Mouse (Mus musculus) kidney, adult 2 months (tissue): Measurements from ENCODE around the gene Baz2a. TPM values are rescaled to one million over a fixed set of nuclear protein-coding genes. Genes with fewer than 3 reads are reported as not detected.

Experiments used
- DNase-seq: peaks from one replicate; pipeline ENCODE4 v3.0.0; 2021
- H3K27ac ChIP-seq: fragments of 200-500 bp; 2 replicates; pipeline ENCODE4 v1.5.1; 2012; ENCODE audit warnings: low read depth, low read length, control low read depth, inconsistent platforms; ENCODE audit not compliant: insufficient read depth
- H3K27me3 ChIP-seq: fragments of 200-500 bp; replicated peaks from 2 replicates; pipeline ENCODE4 v1.6.1; 2012; ENCODE audit warnings: mild to moderate bottlenecking, moderate library complexity, low read length, inconsistent platforms; ENCODE audit not compliant: control insufficient read depth, insufficient read depth
- H3K36me3 ChIP-seq: fragments of 200-500 bp; 2 replicates; pipeline ENCODE4 v1.6.1; 2012; ENCODE audit warnings: mild to moderate bottlenecking, moderate library complexity, low read length, inconsistent platforms; ENCODE audit not compliant: control insufficient read depth, insufficient read depth
- H3K4me1 ChIP-seq: fragments of 200-500 bp; 2 replicates; pipeline ENCODE4 v1.6.1; 2011; ENCODE audit warnings: low read length; ENCODE audit not compliant: control insufficient read depth, insufficient read depth
- H3K4me3 ChIP-seq: fragments of 200-500 bp; 2 replicates; pipeline ENCODE4 v1.5.1; 2011; ENCODE audit warnings: mild to moderate bottlenecking, low read depth, low read length, control low read depth; ENCODE audit not compliant: insufficient read depth
- CTCF ChIP-seq: fragments of 200-500 bp; conservative IDR thresholded peaks from 2 replicates; pipeline ENCODE4 v1.5.1; 2011; ENCODE audit warnings: low read depth, mild to moderate bottlenecking, control low read depth, low read length, moderate library complexity, mixed read lengths; ENCODE audit not compliant: insufficient read depth, insufficient read length
- POLR2A ChIP-seq: fragments of 200-500 bp; IDR thresholded peaks from one replicate; pipeline ENCODE4 v1.6.1; 2011; ENCODE audit warnings: low read depth, low read length, control low read depth
- WGBS: fragments of 180-500 bp; shearing (Covaris S2); methylation state at CpG from one replicate; pipeline ENCODE4 v1.1.7; 2018; 5-methylcytosine and 5-hydroxymethylcytosine counted together
- polyA plus RNA-seq: library from polyadenylated mRNA; depleted of rRNA; stranded (reverse); fragments of >200 nt; gene quantifications from 2 replicates; pipeline ENCODE4 v1.2.3, GENCODE M21; 2012

Baz2a gene
- polyA plus RNA-seq, 1 experiment: 21.6 TPM

GRCm38 (mm10) chr10:128125951-128126350, 34.6 kb downstream of the Baz2a start:
- no peak overlapping the region for H3K4me3 ChIP-seq
- peaks cover 6% of the 10 kb centered on the region for H3K36me3 ChIP-seq
- no peak for TF ChIP-seq POLR2A
- no peaks in the 10 kb centered on the region for H3K27me3 ChIP-seq
- WGBS: 89% methylated on average over 14 of the region's 14 CpGs
- no peaks in the 10 kb centered on the region for H3K4me1 ChIP-seq
- DNase-seq: no peak
- H3K27ac ChIP-seq: no peak overlapping the region

- no peak overlapping the region for H3K4me3 ChIP-seq
- no peak for TF ChIP-seq CTCF
- TF ChIP-seq POLR2A: no peak
- WGBS: 78% methylated on average over 5 of the region's 5 CpGs
- H3K27ac ChIP-seq: no peak overlapping the region
- peaks cover 5% of the 10 kb centered on the region for H3K36me3 ChIP-seq
- no peak for DNase-seq
- no peaks in the 10 kb centered on the region for H3K27me3 ChIP-seq
- H3K4me1 ChIP-seq: no peaks in the 10 kb centered on the region
Observed at GRCm38 (mm10) chr10:128127497-128127896, 36.1 kb downstream of the Baz2a start.

GRCm38 (mm10) chr10:128128143-128128542, 36.8 kb downstream of the Baz2a start:
- no peaks in the 10 kb centered on the region for H3K4me1 ChIP-seq
- no peak overlapping the region for H3K27ac ChIP-seq
- no peaks in the 10 kb centered on the region for H3K27me3 ChIP-seq
- H3K36me3 ChIP-seq: peaks cover 3% of the 10 kb centered on the region
- TF ChIP-seq POLR2A (no peak), CTCF (no peak)
- DNase-seq: no peak
- WGBS: 78% methylated on average over 8 of the region's 8 CpGs
- no peak overlapping the region for H3K4me3 ChIP-seq

GRCm38 (mm10) chr10:128131297-128131696, 39.9 kb downstream of the Baz2a start:
- Histone ChIP-seq H3K36me3 (no peaks in the 10 kb centered on the region; the same call in 1 of the 2 replicates), H3K4me1 (no peaks in the 10 kb centered on the region), H3K4me3 (no peak overlapping the region), H3K27ac (no peak overlapping the region), H3K27me3 (no peaks in the 10 kb centered on the region)
- WGBS: 64% methylated on average over 3 of the region's 3 CpGs
- TF ChIP-seq CTCF: no peak
- TF ChIP-seq POLR2A: no peak
- DNase-seq: no peak

- no peak for DNase-seq
- Histone ChIP-seq H3K4me3 (no peak overlapping the region), H3K27ac (no peak overlapping the region), H3K36me3 (no peaks in the 10 kb centered on the region; the same call in 1 of the 2 replicates), H3K4me1 (no peaks in the 10 kb centered on the region), H3K27me3 (no peaks in the 10 kb centered on the region)
- TF ChIP-seq CTCF (no peak), POLR2A (no peak)
Observed at GRCm38 (mm10) chr10:128131812-128132211, 40.4 kb downstream of the Baz2a start.

GRCm38 (mm10) chr10:128133650-128134332, 42.4 kb downstream of the Baz2a start:
- TF ChIP-seq CTCF (no peak), POLR2A (no peak)

GRCm38 (mm10) chr10:128135374-128135773, 44.0 kb downstream of the Baz2a start:
- H3K4me1 ChIP-seq: no peaks in the 10 kb centered on the region
- no peak for DNase-seq
- H3K4me3 ChIP-seq: no peak overlapping the region
- TF ChIP-seq CTCF (no peak), POLR2A (no peak)
- H3K36me3 ChIP-seq: no peaks in the 10 kb centered on the region
- WGBS: 89% methylated on average over 6 of the region's 6 CpGs
- H3K27me3 ChIP-seq: no peaks in the 10 kb centered on the region
- no peak overlapping the region for H3K27ac ChIP-seq

More at GRCm38 (mm10) chr10:128133650-128134332, 42.4 kb downstream of the Baz2a start:
- no peaks in the 10 kb centered on the region for H3K27me3 ChIP-seq
- 43% methylated on average over 13 of the region's 13 CpGs for WGBS
- H3K4me1 ChIP-seq: no peaks in the 10 kb centered on the region
- peak; percentile 14 for DNase-seq
- H3K4me3 ChIP-seq: no peak overlapping the region
- H3K27ac ChIP-seq: no peak overlapping the region
- no peaks in the 10 kb centered on the region for H3K36me3 ChIP-seq
